Mouse (Mus musculus) ES-E14 (cell line): ENCODE measurements around the gene Gng7. TPM values are rescaled to one million over a fixed set of nuclear protein-coding genes. Genes with fewer than 3 reads are reported as not detected.

Source experiments
- DNase-seq: peaks from one replicate; pipeline ENCODE4 v3.0.0-alpha.2; 2013; ENCODE audit warnings: low read depth, low spot score
- H3K27ac ChIP-seq: 2 replicates; pipeline ENCODE4 v1.5.1; 2012; ENCODE audit warnings: low read depth, mild to moderate bottlenecking, low read length, moderate library complexity, mixed read lengths; ENCODE audit not compliant: poor library complexity, insufficient read depth, severe bottlenecking
- H3K36me3 ChIP-seq: 2 replicates; pipeline ENCODE4 v1.6.1; 2012; ENCODE audit warnings: mild to moderate bottlenecking, low read length, moderate library complexity, mixed read lengths; ENCODE audit not compliant: control insufficient read depth, poor library complexity, insufficient read depth, severe bottlenecking
- H3K4me1 ChIP-seq, 2 experiments: fragments of 150-350 bp in 1 of 2; sonication (generic) in 1 of 2; 2 replicates each; pipeline ENCODE4 v1.6.1; 2012; ENCODE audit warnings: low read length in 2 of 2, mild to moderate bottlenecking in 1 of 2, mixed read lengths in 1 of 2; ENCODE audit not compliant: control insufficient read depth in 2 of 2, insufficient read depth in 2 of 2, poor library complexity in 1 of 2
- H3K4me3 ChIP-seq, 2 experiments: fragments of 150-350 bp in 1 of 2; sonication (generic) in 1 of 2; 2 replicates each; pipeline ENCODE4 v1.5.1; 2012; ENCODE audit warnings: low read length in 2 of 2, low read depth in 1 of 2, mild to moderate bottlenecking in 1 of 2, mixed read lengths in 1 of 2; ENCODE audit not compliant: insufficient read depth in 1 of 2, poor library complexity in 1 of 2, severe bottlenecking in 1 of 2
- H3K9ac ChIP-seq: 2 replicates; pipeline ENCODE4 v1.6.1; 2012; ENCODE audit warnings: low read depth, mild to moderate bottlenecking, low read length, mixed read lengths; ENCODE audit not compliant: poor library complexity, insufficient read depth, severe bottlenecking
- H3K9me3 ChIP-seq: fragments of 150-350 bp; sonication (generic); 2 replicates; pipeline ENCODE4 v1.6.1; 2012; ENCODE audit warnings: low read depth, mild to moderate bottlenecking, low read length; ENCODE audit not compliant: control insufficient read depth, insufficient read depth
- CHD2 ChIP-seq: IDR thresholded peaks from 2 replicates; pipeline ENCODE4 v1.6.1; 2014; ENCODE audit warnings: mild to moderate bottlenecking, low read depth, low read length, inconsistent platforms
- HCFC1 ChIP-seq: IDR thresholded peaks from 2 replicates; pipeline ENCODE4 v1.6.1; 2012; ENCODE audit warnings: low read length, inconsistent platforms, borderline replicate concordance; ENCODE audit not compliant: insufficient read depth
- MAFK ChIP-seq: IDR thresholded peaks from 2 replicates; pipeline ENCODE4 v1.6.1; 2014; ENCODE audit warnings: mild to moderate bottlenecking, low read depth, low read length, inconsistent platforms; ENCODE audit not compliant: insufficient read depth
- ZC3H11A ChIP-seq: IDR thresholded peaks from 2 replicates; pipeline ENCODE4 v1.6.1; 2012; ENCODE audit warnings: low read depth, mild to moderate bottlenecking, inconsistent platforms, low read length, borderline replicate concordance
- ZNF384 ChIP-seq: IDR thresholded peaks from 2 replicates; pipeline ENCODE4 v1.6.1; 2012; ENCODE audit warnings: low read depth, low read length, inconsistent platforms
- in situ Hi-C, 2 experiments: fragments of 600-800 bp; cut with MboI; formaldehyde crosslinking; loops; one replicate each; pipeline ENCODE4 v1.15.1; 2025; ENCODE audit warnings: low sequenced_read_pairs in 2 of 2, inconsistent platforms in 1 of 2; ENCODE audit not compliant: unreplicated experiment in 2 of 2
- total RNA-seq: library from RNA; depleted of rRNA; stranded (reverse); fragments of 300-350 nt; gene quantifications from 2 replicates; pipeline ENCODE4 v1.2.3, GENCODE M21; 2012

Gene Gng7
- total RNA-seq, 1 experiment, result 0.94 TPM

DNA sequence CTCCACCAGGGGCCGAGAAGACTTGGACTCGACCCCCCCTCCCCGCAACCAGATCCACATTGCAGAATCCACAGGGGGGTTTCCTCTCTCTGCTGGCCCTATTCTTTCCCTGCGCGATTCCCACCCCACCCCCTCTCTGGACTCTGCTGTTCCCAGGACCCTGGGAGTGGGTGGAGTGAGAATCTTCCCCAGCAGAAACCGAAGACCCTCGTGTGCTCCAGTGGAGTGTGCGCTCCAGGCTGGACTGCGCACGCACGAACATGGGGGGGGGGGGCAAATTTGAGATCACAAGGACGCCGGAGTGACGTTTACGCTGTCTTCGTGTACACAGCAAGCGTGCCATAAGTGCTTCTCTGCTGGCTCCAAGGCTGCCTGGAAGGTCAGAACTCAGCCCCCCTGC is 79.0 kb downstream of the Gng7 start:
- no peak overlapping the region for H3K27ac ChIP-seq
- in situ Hi-C loops, result no loop called here
- H3K4me3 ChIP-seq, result peak overlapping the region; percentile 38 to 44; a peak in 2 of 4 replicates
- peaks cover 10% of the 10 kb centered on the region; the same call in 1 of the 2 replicates for H3K36me3 ChIP-seq
- no peak overlapping the region for H3K9ac ChIP-seq
- no peaks in the 10 kb centered on the region for H3K9me3 ChIP-seq
- H3K4me1 ChIP-seq, result peaks cover 14 to 62% of the 10 kb centered on the region in 2 experiments
- TF ChIP-seq ZNF384, result no peak
- TF ChIP-seq ZC3H11A, result no peak
- TF ChIP-seq HCFC1, result no peak
- no peak for TF ChIP-seq CHD2
- DNase-seq, result no peak

DNA sequence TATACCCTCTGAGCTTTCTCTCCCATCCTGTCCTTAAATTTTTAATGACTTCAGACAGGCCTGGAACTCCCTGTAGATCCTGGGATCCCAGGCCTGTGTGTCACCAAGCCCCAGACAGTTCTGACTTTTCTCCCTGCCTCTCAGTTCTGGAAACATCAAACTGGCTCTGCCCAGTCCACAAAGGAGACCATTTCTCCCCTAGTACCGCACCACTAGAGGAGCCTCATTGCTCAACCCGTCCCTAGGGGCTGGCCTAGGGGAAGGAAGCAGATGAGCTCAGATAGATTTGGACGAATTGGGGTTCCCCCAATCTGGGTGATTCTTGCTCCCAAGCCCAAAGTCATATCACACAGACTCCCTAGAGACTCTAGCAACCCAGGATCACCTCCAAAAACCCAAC is 79.5 kb downstream of the Gng7 start:
- DNase-seq, result no peak
- Histone ChIP-seq H3K9ac (no peak overlapping the region), H3K36me3 (peaks cover 10% of the 10 kb centered on the region; the same call in 1 of the 2 replicates), H3K4me1 (peaks cover 14 to 60% of the 10 kb centered on the region in 2 experiments), H3K9me3 (no peaks in the 10 kb centered on the region), H3K27ac (no peak overlapping the region), H3K4me3 (no peak overlapping the region)
- in situ Hi-C loops, result no loop called here
- TF ChIP-seq CHD2, result no peak
- TF ChIP-seq ZC3H11A, result no peak
- no peak for TF ChIP-seq MAFK
- no peak for TF ChIP-seq HCFC1
- TF ChIP-seq ZNF384, result no peak

DNA sequence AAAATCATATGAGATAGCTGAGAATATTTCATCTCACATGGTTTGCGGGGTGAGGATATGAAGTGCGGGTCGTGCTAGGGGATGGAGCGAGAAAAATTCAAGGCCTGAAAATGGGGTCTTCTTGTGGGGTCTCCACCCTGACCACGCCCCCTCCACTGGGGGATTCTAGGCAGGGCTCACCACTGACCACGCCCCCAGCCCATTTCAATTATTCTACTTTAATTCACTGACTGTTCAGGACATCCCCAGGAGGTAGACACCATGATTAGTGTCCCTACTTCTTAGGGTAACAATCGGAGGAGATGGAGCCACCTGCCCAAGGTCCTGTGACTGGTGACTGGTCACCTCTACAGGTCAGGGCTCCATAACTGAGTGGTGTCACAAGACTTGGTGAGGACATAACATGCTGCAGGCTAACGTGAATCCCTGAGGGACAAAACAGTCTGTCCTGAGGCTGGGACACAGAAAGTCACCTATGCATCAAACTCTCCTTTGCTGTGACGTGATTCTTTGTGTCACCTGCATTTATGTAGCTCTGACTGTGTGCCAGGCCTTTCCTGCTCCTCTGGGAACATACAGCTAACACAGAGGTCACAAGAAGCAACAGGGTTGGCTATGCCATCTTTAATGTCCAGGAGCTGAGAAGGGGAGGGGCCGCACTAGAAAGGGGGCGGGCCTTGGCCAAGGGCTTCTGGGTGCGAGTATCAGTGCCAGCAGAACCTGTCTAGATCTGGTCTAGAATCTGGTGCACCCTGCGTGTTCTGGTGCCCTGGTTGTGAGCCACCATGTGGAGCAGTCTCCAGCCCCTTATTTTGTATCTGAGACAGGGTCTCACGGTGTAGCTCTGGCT is 80.4 kb downstream of the Gng7 start:
- in situ Hi-C loops, result no loop called here
- H3K9me3 ChIP-seq, result no peaks in the 10 kb centered on the region
- no peak overlapping the region for H3K27ac ChIP-seq
- 0 out of 4 replicates have a peak overlapping the region, but pooled peaks of 1 of the 2 experiments have one; percentile 15 for H3K4me3 ChIP-seq
- no peak for TF ChIP-seq CHD2
- no peak for TF ChIP-seq ZC3H11A
- no peak for TF ChIP-seq ZNF384
- no peak for TF ChIP-seq MAFK
- TF ChIP-seq HCFC1, result no peak
- H3K9ac ChIP-seq, result no peak overlapping the region
- H3K36me3 ChIP-seq, result peaks cover 10% of the 10 kb centered on the region; the same call in 1 of the 2 replicates
- peaks cover 14 to 59% of the 10 kb centered on the region in 2 experiments for H3K4me1 ChIP-seq
- no peak for DNase-seq

DNA sequence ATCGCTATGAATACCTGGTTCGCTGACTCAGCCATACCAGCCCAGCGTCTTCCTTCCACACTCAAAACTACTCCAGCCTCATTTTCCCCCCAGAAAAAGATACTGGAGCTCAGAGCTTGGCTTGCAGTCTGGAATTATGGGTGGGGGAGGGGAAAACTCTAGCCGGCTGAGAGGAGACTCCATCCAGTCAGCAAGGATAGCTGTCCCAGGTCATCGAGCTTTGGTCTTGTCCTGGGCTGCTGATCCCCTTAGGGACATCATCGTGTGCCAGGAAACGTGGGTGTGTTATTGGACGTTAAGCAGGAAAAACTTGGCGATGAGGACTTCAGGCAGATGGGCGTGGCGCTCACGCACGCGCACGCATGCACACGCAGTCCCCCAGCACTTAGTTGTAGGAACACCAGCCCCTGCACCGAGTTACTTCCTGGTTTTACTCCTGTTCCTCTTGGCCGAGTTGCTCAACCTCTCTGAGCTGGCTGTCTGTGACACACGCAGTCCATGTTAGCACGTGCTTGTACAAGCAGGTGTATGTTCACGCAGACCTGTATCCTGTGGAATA is 81.2 kb downstream of the Gng7 start:
- Histone ChIP-seq H3K27ac (no peak overlapping the region), H3K4me3 (peak overlapping the region in 1 of 2 experiments; percentile 16; a peak in 2 of 4 replicates), H3K36me3 (peaks cover 10% of the 10 kb centered on the region; the same call in 1 of the 2 replicates), H3K9ac (no peak overlapping the region), H3K9me3 (no peaks in the 10 kb centered on the region), H3K4me1 (peaks cover 14 to 56% of the 10 kb centered on the region in 2 experiments)
- DNase-seq, result no peak
- TF ChIP-seq ZNF384, result no peak
- peak; percentile 71; the same call in 1 of the 2 replicates for TF ChIP-seq MAFK
- in situ Hi-C loops, result no loop called here
